Mouse (Mus musculus) forebrain, embryonic 15.5 days (tissue): ENCODE results near the gene Myo1a. TPM values are rescaled to one million over a fixed set of nuclear protein-coding genes. Genes with fewer than 3 reads are reported as not detected.

Experiments
- ATAC-seq: fragments of 200-750 bp; cut with Nextera tagmentation; replicated peaks from 2 replicates; pipeline ENCODE4 v1.8.0; 2017; ENCODE audit warnings: mild to moderate bottlenecking, moderate TSS enrichment, moderate library complexity
- H3K27ac ChIP-seq: fragments of 300-500 bp; sonication (generic); replicated peaks from 2 replicates; pipeline ENCODE4 v1.5.1; 2015; ENCODE audit warnings: mild to moderate bottlenecking, inconsistent platforms
- H3K27me3 ChIP-seq: fragments of 300-500 bp; sonication (generic); 2 replicates; pipeline ENCODE4 v1.6.1; 2015; ENCODE audit warnings: inconsistent platforms
- H3K36me3 ChIP-seq: fragments of 300-500 bp; sonication (generic); 2 replicates; pipeline ENCODE4 v1.6.1; 2015; ENCODE audit warnings: mild to moderate bottlenecking, inconsistent platforms
- H3K4me1 ChIP-seq: fragments of 300-500 bp; sonication (generic); 2 replicates; pipeline ENCODE4 v1.6.1; 2015; ENCODE audit warnings: inconsistent platforms
- H3K4me2 ChIP-seq: fragments of 300-500 bp; sonication (generic); replicated peaks from 2 replicates; pipeline ENCODE4 v1.6.1; 2015; ENCODE audit warnings: mild to moderate bottlenecking, inconsistent platforms
- H3K4me3 ChIP-seq: fragments of 300-500 bp; sonication (generic); 2 replicates; pipeline ENCODE4 v1.5.1; 2015; ENCODE audit warnings: mild to moderate bottlenecking, inconsistent platforms
- H3K9ac ChIP-seq: fragments of 300-500 bp; sonication (generic); replicated peaks from 2 replicates; pipeline ENCODE4 v1.6.1; 2015; ENCODE audit warnings: mild to moderate bottlenecking, inconsistent platforms
- H3K9me3 ChIP-seq: fragments of 300-500 bp; sonication (generic); 2 replicates; pipeline ENCODE4 v1.6.1; 2016; ENCODE audit warnings: inconsistent platforms
- WGBS: fragments of 180-500 bp; shearing (Covaris S2); methylation state at CpG from one replicate; pipeline ENCODE4 v1.1.7; 2015; ENCODE audit warnings: mixed read lengths; 5-methylcytosine and 5-hydroxymethylcytosine counted together
- polyA plus RNA-seq: library from polyadenylated mRNA; unstranded; fragments of >200 nt; fragmentation: Nextera tagmentation; extraction: Ambion mirVana; gene quantifications from 2 replicates; pipeline ENCODE4 v1.2.1, GENCODE M21; 2015

Myo1a gene
- polyA plus RNA-seq, 1 experiment from 2014 or later: 1.1 TPM

GRCm38 (mm10) chr10:127736266-127736665, 31.3 kb downstream of the Myo1a start:
- ATAC-seq: no peak
- no peak overlapping the region for H3K4me3 ChIP-seq
- no peak overlapping the region for H3K9ac ChIP-seq
- no peaks in the 10 kb centered on the region for H3K36me3 ChIP-seq
- no peak overlapping the region for H3K4me2 ChIP-seq
- WGBS: 88% methylated on average over 2 of the region's 2 CpGs
- peaks cover 11% of the 10 kb centered on the region; the same call in 1 of the 2 replicates for H3K27me3 ChIP-seq
- H3K27ac ChIP-seq: no peak overlapping the region
- H3K9me3 ChIP-seq: no peaks in the 10 kb centered on the region
- H3K4me1 ChIP-seq: peaks cover 20% of the 10 kb centered on the region

GRCm38 (mm10) chr10:127736916-127737315, 31.9 kb downstream of the Myo1a start:
- Histone ChIP-seq H3K9ac (no peak overlapping the region), H3K4me2 (no peak overlapping the region), H3K9me3 (no peaks in the 10 kb centered on the region), H3K4me1 (peaks cover 20% of the 10 kb centered on the region), H3K27me3 (peaks cover 11% of the 10 kb centered on the region; the same call in 1 of the 2 replicates), H3K36me3 (peaks cover 3% of the 10 kb centered on the region; the same call in 1 of the 2 replicates), H3K27ac (no peak overlapping the region), H3K4me3 (no peak overlapping the region)
- no peak for ATAC-seq
- WGBS: 84% methylated on average over 4 of the region's 4 CpGs

GRCm38 (mm10) chr10:127737552-127737951, 32.6 kb downstream of the Myo1a start:
- 25% methylated on average over 2 of the region's 2 CpGs for WGBS
- H3K9ac ChIP-seq: no peak overlapping the region
- no peak overlapping the region for H3K4me3 ChIP-seq
- H3K36me3 ChIP-seq: peaks cover 9% of the 10 kb centered on the region
- H3K9me3 ChIP-seq: no peaks in the 10 kb centered on the region
- no peak overlapping the region for H3K27ac ChIP-seq
- no peak for ATAC-seq
- peaks cover 20% of the 10 kb centered on the region for H3K4me1 ChIP-seq
- peaks cover 11% of the 10 kb centered on the region; the same call in 1 of the 2 replicates for H3K27me3 ChIP-seq
- no peak overlapping the region for H3K4me2 ChIP-seq

GRCm38 (mm10) chr10:127738151-127738882, 33.3 kb downstream of the Myo1a start:
- ATAC-seq: no peak
- H3K4me3 ChIP-seq: peak overlapping the region; percentile 68; the same call in 1 of the 2 replicates

GRCm38 (mm10) chr10:127739083-127739660, 34.2 kb downstream of the Myo1a start, which contains the start of gene Zbtb39:
TSS of gene Zbtb39 (plus strand) at chr10:127739538.
- Histone ChIP-seq H3K36me3 (peaks cover 26% of the 10 kb centered on the region), H3K27me3 (peaks cover 5% of the 10 kb centered on the region; the same call in 1 of the 2 replicates), H3K4me2 (peak within 1 kb of the TSS; percentile 50), H3K9me3 (no peaks in the 10 kb centered on the region), H3K27ac (peak within 1 kb of the TSS; percentile 76), H3K9ac (peak within 1 kb of the TSS; percentile 85), H3K4me3 (peak within 1 kb of the TSS; percentile 68), H3K4me1 (peaks cover 20% of the 10 kb centered on the region)
- WGBS: under 1% methylated on average over 33 of the region's 61 CpGs
- ATAC-seq: peak; percentile 81

More at GRCm38 (mm10) chr10:127738151-127738882, 33.3 kb downstream of the Myo1a start:
- Histone ChIP-seq H3K4me2 (no peak overlapping the region; the same call in 1 of the 2 replicates), H3K9ac (no peak overlapping the region), H3K36me3 (peaks cover 17% of the 10 kb centered on the region), H3K4me1 (peaks cover 20% of the 10 kb centered on the region), H3K9me3 (no peaks in the 10 kb centered on the region), H3K27ac (no peak overlapping the region), H3K27me3 (peaks cover 11% of the 10 kb centered on the region; the same call in 1 of the 2 replicates)
- WGBS: 56% methylated on average over 13 of the region's 13 CpGs

- Histone ChIP-seq H3K9me3 (no peaks in the 10 kb centered on the region), H3K4me1 (peaks cover 20% of the 10 kb centered on the region)
- under 1% methylated on average over 54 of the region's 55 CpGs for WGBS
Measured at GRCm38 (mm10) chr10:127739661-127740161, 34.7 kb downstream of the Myo1a start.

GRCm38 (mm10) chr10:127744661-127745060, 39.7 kb downstream of the Myo1a start:
- no peaks in the 10 kb centered on the region for H3K27me3 ChIP-seq
- peaks cover 12% of the 10 kb centered on the region for H3K4me1 ChIP-seq
- peaks cover 62% of the 10 kb centered on the region for H3K36me3 ChIP-seq
- H3K9ac ChIP-seq: no peak overlapping the region
- no peak for ATAC-seq
- 69% methylated on average over 5 of the region's 5 CpGs for WGBS
- H3K27ac ChIP-seq: no peak overlapping the region
- no peak overlapping the region for H3K4me3 ChIP-seq
- H3K4me2 ChIP-seq: no peak overlapping the region
- no peaks in the 10 kb centered on the region for H3K9me3 ChIP-seq

More at GRCm38 (mm10) chr10:127739661-127740161, 34.7 kb downstream of the Myo1a start:
- Histone ChIP-seq H3K27ac (peak overlapping the region; percentile 76), H3K4me3 (peak overlapping the region; percentile 68), H3K36me3 (peaks cover 31% of the 10 kb centered on the region), H3K4me2 (peak overlapping the region; percentile 50), H3K27me3 (peaks cover 5% of the 10 kb centered on the region; the same call in 1 of the 2 replicates), H3K9ac (peak overlapping the region; percentile 85)
- ATAC-seq: peak; percentile 74

GRCm38 (mm10) chr10:127745886-127746285, 40.9 kb downstream of the Myo1a start:
- Histone ChIP-seq H3K4me2 (no peak overlapping the region), H3K4me1 (peaks cover 2% of the 10 kb centered on the region; the same call in 1 of the 2 replicates), H3K9ac (no peak overlapping the region), H3K36me3 (peaks cover 62% of the 10 kb centered on the region), H3K27me3 (no peaks in the 10 kb centered on the region), H3K4me3 (no peak overlapping the region), H3K27ac (no peak overlapping the region), H3K9me3 (no peaks in the 10 kb centered on the region)
- WGBS: 74% methylated on average over 5 of the region's 5 CpGs
- ATAC-seq: no peak

GRCm38 (mm10) chr10:127747254-127747653, 42.3 kb downstream of the Myo1a start:
- Histone ChIP-seq H3K4me2 (no peak overlapping the region), H3K27ac (no peak overlapping the region), H3K27me3 (no peaks in the 10 kb centered on the region), H3K4me1 (no peaks in the 10 kb centered on the region), H3K36me3 (peaks cover 55% of the 10 kb centered on the region), H3K9ac (no peak overlapping the region), H3K4me3 (no peak overlapping the region), H3K9me3 (no peaks in the 10 kb centered on the region)
- 93% methylated on average over 8 of the region's 8 CpGs for WGBS
- no peak for ATAC-seq

- Histone ChIP-seq H3K36me3 (peaks cover 37% of the 10 kb centered on the region), H3K4me1 (no peaks in the 10 kb centered on the region), H3K4me3 (no peak overlapping the region), H3K4me2 (no peak overlapping the region), H3K9ac (no peak overlapping the region), H3K27me3 (no peaks in the 10 kb centered on the region), H3K27ac (no peak overlapping the region), H3K9me3 (no peaks in the 10 kb centered on the region)
- 21% methylated on average over 8 of the region's 8 CpGs for WGBS
- no peak for ATAC-seq
Measured at GRCm38 (mm10) chr10:127748847-127749612, 44.1 kb downstream of the Myo1a start.

- Histone ChIP-seq H3K27ac (no peak overlapping the region), H3K27me3 (no peaks in the 10 kb centered on the region), H3K4me2 (peak overlapping the region; percentile 26), H3K4me3 (peak overlapping the region; percentile 20), H3K4me1 (no peaks in the 10 kb centered on the region), H3K36me3 (peaks cover 26% of the 10 kb centered on the region), H3K9ac (no peak overlapping the region), H3K9me3 (no peaks in the 10 kb centered on the region)
- WGBS: 58% methylated on average over 24 of the region's 24 CpGs
- no peak for ATAC-seq
Measured at GRCm38 (mm10) chr10:127750136-127750777, 45.3 kb downstream of the Myo1a start.
